Mouse (Mus musculus) G1E (cell line): ENCODE measurements around the gene Tvp23b.

Experiments
- CTCF ChIP-seq: IDR thresholded peaks from 2 replicates; pipeline ENCODE4 v1.5.1; 2012; ENCODE audit warnings: low read depth, low read length, inconsistent platforms, mixed read lengths
- GATA1 ChIP-seq: IDR thresholded peaks from 2 replicates; pipeline ENCODE4 v1.6.1; 2012; ENCODE audit warnings: borderline replicate concordance, low read length, inconsistent platforms, mixed read lengths
- GATA2 ChIP-seq: IDR thresholded peaks from 2 replicates; pipeline ENCODE4 v1.6.1; 2012; ENCODE audit warnings: low read depth, low read length, inconsistent platforms, borderline replicate concordance
- POLR2AphosphoS5 ChIP-seq: IDR thresholded peaks from 2 replicates; pipeline ENCODE4 v1.6.1; 2012; ENCODE audit warnings: low read depth, low read length, inconsistent platforms; ENCODE audit not compliant: insufficient replicate concordance
- TAL1 ChIP-seq: conservative IDR thresholded peaks from 2 replicates; pipeline ENCODE4 v1.6.1; 2012; ENCODE audit warnings: low read depth, low read length, inconsistent platforms, mixed read lengths

- TF ChIP-seq CTCF: no peak
- TF ChIP-seq GATA2: no peak
- no peak for TF ChIP-seq GATA1
- no peak for TF ChIP-seq TAL1
- no peak for TF ChIP-seq POLR2AphosphoS5
These were observed 13.7 kb upstream of the Tvp23b start for GRCm38 (mm10) chr11:62865562-62865961.
